Mouse (Mus musculus): ENCODE measurements around the gene Gm42791.

The Gm42791 gene

GRCm38 (mm10) chr5:148952419-148952818 is 42.5 kb downstream of the Gm42791 start:
- no peak for DNase-seq (ENCODE audit: low spot score)

- DNase-seq (ENCODE audit: low spot score) = no peak
Observed at GRCm38 (mm10) chr5:148951360-148951759, 43.6 kb downstream of the Gm42791 start.

- no peak for DNase-seq (ENCODE audit: low spot score)
Observed at GRCm38 (mm10) chr5:148950064-148950463, 44.9 kb downstream of the Gm42791 start.

GRCm38 (mm10) chr5:148948577-148948976 is 46.4 kb downstream of the Gm42791 start:
- no peak for DNase-seq (ENCODE audit: low spot score)

GRCm38 (mm10) chr5:148947412-148947811 is 47.5 kb downstream of the Gm42791 start:
- no peak for DNase-seq (ENCODE audit: low spot score)

GRCm38 (mm10) chr5:148946787-148947186 is 48.2 kb downstream of the Gm42791 start:
- DNase-seq (ENCODE audit: low spot score) = no peak

GRCm38 (mm10) chr5:148945735-148946134 is 49.2 kb downstream of the Gm42791 start:
- DNase-seq (ENCODE audit: low spot score) = no peak

GRCm38 (mm10) chr5:148944024-148944423 is 50.9 kb downstream of the Gm42791 start:
- no peak for DNase-seq (ENCODE audit: low spot score)

GRCm38 (mm10) chr5:148943444-148943843 is 51.5 kb downstream of the Gm42791 start:
- no peak for DNase-seq (ENCODE audit: low spot score)

GRCm38 (mm10) chr5:148942957-148943356 is 52.0 kb downstream of the Gm42791 start:
- no peak for DNase-seq (ENCODE audit: low spot score)

GRCm38 (mm10) chr5:148942305-148942704 is 52.6 kb downstream of the Gm42791 start:
- DNase-seq (ENCODE audit: low spot score) = no peak

- DNase-seq (ENCODE audit: low spot score) = no peak
Observed at GRCm38 (mm10) chr5:148941867-148942266, 53.1 kb downstream of the Gm42791 start.

GRCm38 (mm10) chr5:148939948-148940382 is 55.0 kb downstream of the Gm42791 start:
- DNase-seq (ENCODE audit: low spot score) = no peak

GRCm38 (mm10) chr5:148936516-148936951 is 58.4 kb downstream of the Gm42791 start:
- no peak for DNase-seq (ENCODE audit: low spot score)

GRCm38 (mm10) chr5:148935871-148936270 is 59.1 kb downstream of the Gm42791 start:
- DNase-seq (ENCODE audit: low spot score) = no peak

- DNase-seq (ENCODE audit: low spot score) = no peak
Observed at GRCm38 (mm10) chr5:148935071-148935821, 59.7 kb downstream of the Gm42791 start.

- no peak for DNase-seq (ENCODE audit: low spot score)
Observed at GRCm38 (mm10) chr5:148934457-148934856, 60.5 kb downstream of the Gm42791 start.

- no peak for DNase-seq (ENCODE audit: low spot score)
Observed at GRCm38 (mm10) chr5:148933767-148934166, 61.2 kb downstream of the Gm42791 start.

GRCm38 (mm10) chr5:148931301-148931700 is 63.6 kb downstream of the Gm42791 start:
- no peak for DNase-seq (ENCODE audit: low spot score)

- no peak for DNase-seq (ENCODE audit: low spot score)
Observed at GRCm38 (mm10) chr5:148929116-148929449, 65.9 kb downstream of the Gm42791 start, which contains the start of gene Katnal1. Gene Katnal1 (minus strand): TSS chr5:148929320.

GRCm38 (mm10) chr5:148928382-148929115 is 66.4 kb downstream of the Gm42791 start:
- DNase-seq (ENCODE audit: low spot score) = peak; percentile 92

- DNase-seq (ENCODE audit: low spot score) = no peak
Observed at GRCm38 (mm10) chr5:148927717-148928223, 67.2 kb downstream of the Gm42791 start.

GRCm38 (mm10) chr5:148924586-148924985 is 70.4 kb downstream of the Gm42791 start:
- no peak for DNase-seq (ENCODE audit: low spot score)

Measured in ovary, postnatal 36 days (tissue).